Mouse (Mus musculus) splenic B cell, adult 2 months (primary cell): ENCODE results near the gene Dnaja1.

Source experiments
- DNase-seq: peaks from one replicate; pipeline ENCODE4 v3.0.0-alpha.2; 2011; ENCODE audit warnings: low read depth, low spot score
- H3K27me3 ChIP-seq: 2 replicates; pipeline ENCODE4 v1.6.1; 2012; ENCODE audit warnings: mild to moderate bottlenecking, low read length, moderate library complexity, mixed read lengths; ENCODE audit not compliant: control insufficient read depth, poor library complexity, insufficient read depth, severe bottlenecking
- H3K36me3 ChIP-seq: 2 replicates; pipeline ENCODE4 v1.6.1; 2012; ENCODE audit warnings: mild to moderate bottlenecking, low read length, moderate library complexity, mixed read lengths; ENCODE audit not compliant: control insufficient read depth, poor library complexity, insufficient read depth, severe bottlenecking

The Dnaja1 gene

DNA sequence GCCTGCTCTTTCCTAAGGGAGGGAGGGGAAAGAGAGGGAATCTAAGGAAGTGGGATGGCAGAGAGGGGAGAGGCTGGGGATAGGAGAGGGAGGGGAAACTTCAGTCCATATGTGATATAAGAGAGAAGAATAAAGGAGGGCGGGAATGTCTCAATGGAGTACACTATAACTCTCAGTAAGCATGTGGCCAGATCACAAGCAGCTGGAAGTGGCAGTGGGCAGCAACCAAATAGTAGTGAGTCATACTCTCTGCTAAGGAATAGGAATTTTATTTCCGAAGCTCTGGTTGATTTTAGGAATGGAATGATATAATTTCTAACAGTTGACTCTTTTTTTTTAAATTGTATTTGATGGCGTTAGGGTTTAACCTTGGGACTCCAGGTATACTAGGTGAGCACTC is 4.8 kb upstream of the Dnaja1 start:
- H3K27me3 ChIP-seq, result no peaks in the 10 kb centered on the region
- no peak for DNase-seq
- no peaks in the 10 kb centered on the region for H3K36me3 ChIP-seq

DNA sequence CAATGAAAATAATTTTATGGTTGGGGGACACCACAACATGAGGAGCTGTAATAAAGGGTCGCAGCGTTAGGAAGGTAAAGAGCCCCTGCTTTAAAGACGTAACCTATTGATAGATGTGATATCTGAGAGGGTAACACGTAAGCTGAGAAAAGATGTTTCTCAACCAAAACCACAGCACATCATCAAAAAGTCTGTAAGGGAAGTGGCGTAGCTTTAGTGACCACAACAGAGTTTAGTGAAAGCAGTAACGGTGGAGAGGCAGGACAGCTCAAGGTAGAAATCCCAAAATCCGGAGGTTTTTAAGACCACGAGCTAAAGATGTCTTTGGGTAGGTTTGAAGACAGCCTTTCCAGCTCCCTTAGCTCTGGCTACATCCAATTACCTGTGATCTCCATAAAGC is 1.0 kb upstream of the Dnaja1 start:
- peak; percentile 23 for DNase-seq
- peaks cover 7% of the 10 kb centered on the region for H3K36me3 ChIP-seq

GRCm38 (mm10) chr4:40722687-40723460 is 924 bp downstream of the Dnaja1 start:
- H3K27me3 ChIP-seq, result no peaks in the 10 kb centered on the region
- peaks cover 17% of the 10 kb centered on the region for H3K36me3 ChIP-seq
- DNase-seq, result peak; percentile 86

More for the DNA sequence above, 1.0 kb upstream of the Dnaja1 start:
- no peaks in the 10 kb centered on the region for H3K27me3 ChIP-seq

GRCm38 (mm10) chr4:40725141-40725540 is 3.2 kb downstream of the Dnaja1 start:
- Histone ChIP-seq H3K27me3 (no peaks in the 10 kb centered on the region), H3K36me3 (peaks cover 29% of the 10 kb centered on the region)
- no peak for DNase-seq

GRCm38 (mm10) chr4:40725554-40725953 is 3.6 kb downstream of the Dnaja1 start:
- Histone ChIP-seq H3K27me3 (no peaks in the 10 kb centered on the region), H3K36me3 (peaks cover 29% of the 10 kb centered on the region)
- DNase-seq, result no peak

DNA sequence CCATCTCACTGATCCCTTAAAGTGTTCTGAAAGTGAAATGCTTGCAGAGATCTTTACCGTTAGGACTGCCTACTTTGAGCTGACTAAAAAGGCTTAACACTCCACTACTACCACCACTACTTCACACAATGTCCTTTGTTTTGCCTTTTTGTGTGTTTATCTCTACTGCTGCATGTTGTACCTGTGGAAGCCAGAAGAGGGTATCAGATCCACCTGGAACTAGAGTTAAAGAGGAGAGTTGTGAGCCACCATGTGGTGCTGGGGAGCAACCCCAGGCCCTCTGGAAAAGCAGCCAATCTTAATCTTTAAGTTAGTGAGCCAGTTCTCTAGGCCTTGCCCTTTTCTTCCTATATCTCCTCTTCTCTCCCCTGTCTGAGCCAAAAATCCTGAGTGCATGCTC is 5.3 kb downstream of the Dnaja1 start:
- DNase-seq, result peak; percentile 40
- Histone ChIP-seq H3K27me3 (no peaks in the 10 kb centered on the region), H3K36me3 (peaks cover 34% of the 10 kb centered on the region)

- H3K36me3 ChIP-seq, result peaks cover 32% of the 10 kb centered on the region
- no peaks in the 10 kb centered on the region for H3K27me3 ChIP-seq
- DNase-seq, result peak; percentile 8
Observed at GRCm38 (mm10) chr4:40731262-40731661, 9.3 kb downstream of the Dnaja1 start.

GRCm38 (mm10) chr4:40735351-40735750 is 13.4 kb downstream of the Dnaja1 start:
- H3K36me3 ChIP-seq, result peaks cover 22% of the 10 kb centered on the region
- DNase-seq, result no peak
- no peaks in the 10 kb centered on the region for H3K27me3 ChIP-seq

GRCm38 (mm10) chr4:40757157-40757779 is 35.3 kb downstream of the Dnaja1 start:
- peaks cover 18% of the 10 kb centered on the region for H3K36me3 ChIP-seq
- DNase-seq, result peak; percentile 56
- no peaks in the 10 kb centered on the region for H3K27me3 ChIP-seq

GRCm38 (mm10) chr4:40757780-40758420 is 36.0 kb downstream of the Dnaja1 start, which contains the start of gene Smu1:
TSS of gene Smu1 (minus strand) at chr4:40757923.
- peak; percentile 98 for DNase-seq
- peaks cover 18% of the 10 kb centered on the region for H3K36me3 ChIP-seq
- H3K27me3 ChIP-seq, result no peaks in the 10 kb centered on the region

DNA sequence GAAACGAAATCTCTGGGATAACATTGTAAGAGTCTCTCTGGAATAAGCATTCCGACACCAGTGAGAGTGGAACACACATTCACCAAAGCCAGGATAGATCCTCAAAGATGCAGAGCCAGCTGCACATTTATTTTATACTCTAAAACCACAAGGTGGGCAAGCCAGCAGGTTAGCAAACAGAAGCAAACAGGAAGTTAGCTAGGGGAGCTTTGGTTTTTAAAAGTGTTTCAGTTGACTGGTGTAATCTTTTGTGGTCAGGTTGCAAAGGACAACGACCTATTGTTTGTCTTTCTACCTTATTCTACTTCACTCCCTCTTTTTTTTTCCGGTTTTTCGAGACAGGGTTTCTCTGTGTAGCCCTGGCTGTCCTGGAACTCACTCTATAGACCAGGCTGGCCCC is 37.9 kb downstream of the Dnaja1 start:
- peaks cover 4% of the 10 kb centered on the region; the same call in 1 of the 2 replicates for H3K36me3 ChIP-seq
- no peak for DNase-seq
- H3K27me3 ChIP-seq, result no peaks in the 10 kb centered on the region

GRCm38 (mm10) chr4:40774279-40775259 is 52.6 kb downstream of the Dnaja1 start:
- Histone ChIP-seq H3K36me3 (no peaks in the 10 kb centered on the region), H3K27me3 (no peaks in the 10 kb centered on the region)
- DNase-seq, result peak; percentile 92

DNA sequence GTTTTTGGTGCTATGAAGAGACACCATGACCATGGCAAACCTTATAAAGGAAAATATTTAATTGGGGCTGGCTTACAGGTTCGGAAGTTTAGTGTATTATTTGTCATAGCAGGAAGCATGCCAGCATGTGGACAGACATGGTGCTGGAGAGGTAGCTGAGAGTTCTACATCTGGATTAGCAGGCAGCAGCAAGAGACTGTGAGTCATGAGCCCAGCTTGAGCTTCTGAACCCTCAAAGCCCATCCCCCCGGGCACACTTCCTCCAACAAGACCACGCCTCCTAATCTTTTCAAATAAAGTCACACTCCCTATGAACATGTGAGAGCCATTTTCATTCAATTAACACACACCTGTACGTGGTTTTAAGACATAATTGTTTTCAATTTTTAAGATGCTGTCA is 54.5 kb downstream of the Dnaja1 start:
- Histone ChIP-seq H3K36me3 (no peaks in the 10 kb centered on the region), H3K27me3 (no peaks in the 10 kb centered on the region)
- peak; percentile 53 for DNase-seq

GRCm38 (mm10) chr4:40777116-40777515 is 55.2 kb downstream of the Dnaja1 start:
- no peaks in the 10 kb centered on the region for H3K27me3 ChIP-seq
- no peaks in the 10 kb centered on the region for H3K36me3 ChIP-seq
- DNase-seq, result no peak
